8 mouse cellular contexts compared by ENCODE assay signal in genomic region chr2:127271042-127271515, GRCm38 (mm10). TPM values are rescaled to one million over a fixed set of nuclear protein-coding genes. Genes with fewer than 3 reads are reported as not detected.
DNase-seq lines count a peak whose midpoint lies in the region; ATAC-seq and TF ChIP-seq lines count a peak whose summit lies in the region.

No protein-coding gene starts in this region.

- no peaks in the 10 kb centered on the region for H3K27me3 ChIP-seq in forebrain, postnatal 0 days (ENCODE audit: insufficient read depth, low read length)
- no peaks in the 10 kb centered on the region for H3K27me3 ChIP-seq in midbrain, embryonic 12.5 days

- peak; percentile 48 to 72 for DNase-seq in left cerebral cortex, postnatal 14 days (ENCODE audit: low spot score in 2 of 2)
- no peak for DNase-seq in left cerebral cortex, adult 11 months (ENCODE audit: low spot score)
- DNase-seq in brain, embryonic 14.5 days (ENCODE audit: low read depth): peak; percentile 65
- peak; percentile 20 for DNase-seq in forebrain, postnatal 0 days
- peak; percentile 42 to 75 for DNase-seq in left cerebral cortex, postnatal 25 days (ENCODE audit: low spot score in 2 of 2)
- DNase-seq in frontal cortex, postnatal 14 days (ENCODE audit: low spot score in 2 of 2): no peak
- DNase-seq in thymus, postnatal 25 days: no peak

- peak overlapping the region; percentile 88 for H3K9ac ChIP-seq in forebrain, postnatal 0 days
- H3K9ac ChIP-seq in midbrain, embryonic 12.5 days (replicated peaks): peak overlapping the region; percentile 78

- intact Hi-C loops in left cerebral cortex, postnatal 14 days (cut with DNase I): no loop called here
- intact Hi-C loops in left cerebral cortex, postnatal 25 days (cut with DNase I): no loop called here

- peak overlapping the region; percentile 96 for H3K4me3 ChIP-seq in forebrain, postnatal 0 days (ENCODE audit: low read depth, low read length)
- peak overlapping the region; percentile 75 for H3K4me3 ChIP-seq in midbrain, embryonic 12.5 days

- 7% methylated on average over 8 of the region's 8 CpGs for WGBS in forebrain, postnatal 0 days
- 9% methylated on average over 8 of the region's 8 CpGs for WGBS in midbrain, embryonic 12.5 days

- TF ChIP-seq CTCF in brain, embryonic 14.5 days (IDR thresholded peaks at IDR 0.05; ENCODE audit: borderline replicate concordance, extremely low read depth, insufficient read depth, insufficient read length): no peak
- no peak for TF ChIP-seq CTCF in forebrain, postnatal 0 days (IDR thresholded peaks at IDR 0.05; ENCODE audit: low read depth)

- peak overlapping the region; percentile 97 for H3K27ac ChIP-seq in forebrain, postnatal 0 days (ENCODE audit: low read depth, low read length)
- H3K27ac ChIP-seq in midbrain, embryonic 12.5 days (replicated peaks): peak overlapping the region; percentile 93

- H3K36me3 ChIP-seq in forebrain, postnatal 0 days (ENCODE audit: insufficient read depth): no peaks in the 10 kb centered on the region
- 0 out of 2 replicates have a peak, but pooled peaks cover 3% of the 10 kb centered on the region for H3K36me3 ChIP-seq in midbrain, embryonic 12.5 days

- 0 out of 2 replicates have a peak, but pooled peaks cover 3% of the 10 kb centered on the region for H3K4me1 ChIP-seq in forebrain, postnatal 0 days (ENCODE audit: insufficient read depth)
- H3K4me1 ChIP-seq in midbrain, embryonic 12.5 days: peaks cover 23% of the 10 kb centered on the region

- ATAC-seq in forebrain, postnatal 0 days: no peak
- ATAC-seq in midbrain, embryonic 12.5 days (ENCODE audit: low FRiP score, low read depth): no peak

- TF ChIP-seq POLR2A in brain, embryonic 14.5 days (IDR thresholded peaks at IDR 0.05; ENCODE audit: borderline replicate concordance, extremely low read depth, insufficient read depth, insufficient read length, poor library complexity, severe bottlenecking): no peak

- H3K4me2 ChIP-seq in forebrain, postnatal 0 days (ENCODE audit: low read depth): peak overlapping the region; percentile 73
- H3K4me2 ChIP-seq in midbrain, embryonic 12.5 days (replicated peaks): peak overlapping the region; percentile 82

- H3K9me3 ChIP-seq in forebrain, postnatal 0 days (ENCODE audit: low read length): no peaks in the 10 kb centered on the region
- no peaks in the 10 kb centered on the region for H3K9me3 ChIP-seq in midbrain, embryonic 12.5 days

RNA-seq across cellular contexts. Expression of gene Stard7, which starts 1.1 kb away (rescaled TPM):
- total RNA-seq in left cerebral cortex, postnatal 14 days (2021): 100 to 1,000 TPM; 156 to 174 TPM
- polyA plus RNA-seq in brain, embryonic 14.5 days (2012; rRNA removed): 89.3 and 91.9 TPM in 2 replicates
- total RNA-seq in forebrain, postnatal 0 days (2014; rRNA removed): 178 and 203 TPM in 2 replicates
- 89.3 and 110 TPM in 2 replicates for polyA plus RNA-seq in forebrain, postnatal 0 days (2015; fragmentation: Nextera tagmentation; extraction: Ambion mirVana)
- total RNA-seq in left cerebral cortex, postnatal 25 days (2021): 100 to 1,000 TPM; 108 to 119 TPM
- polyA plus RNA-seq in midbrain, embryonic 12.5 days (2016; fragmentation: Nextera tagmentation; extraction: Ambion mirVana): 89.2 and 100.0 TPM in 2 replicates

RNA-seq across cellular contexts. Expression of gene Tmem127, which starts 23.4 kb away (rescaled TPM):
- 100 to 1,000 TPM in 1 of 2 experiments, 10 to 100 TPM in 1; 99.7 to 105 TPM for total RNA-seq in left cerebral cortex, postnatal 14 days (2021)
- polyA plus RNA-seq in brain, embryonic 14.5 days (2012; rRNA removed): 57.2 and 73.6 TPM in 2 replicates
- total RNA-seq in forebrain, postnatal 0 days (2014; rRNA removed): 85.2 and 94.4 TPM in 2 replicates
- polyA plus RNA-seq in forebrain, postnatal 0 days (2015; fragmentation: Nextera tagmentation; extraction: Ambion mirVana): 61.6 and 74.6 TPM in 2 replicates
- 10 to 100 TPM; 83.9 to 85.8 TPM for total RNA-seq in left cerebral cortex, postnatal 25 days (2021)
- 36.4 and 39.3 TPM in 2 replicates for polyA plus RNA-seq in midbrain, embryonic 12.5 days (2016; fragmentation: Nextera tagmentation; extraction: Ambion mirVana)

RNA-seq across cellular contexts. Expression of gene Ciao1, which starts 23.5 kb away (rescaled TPM):
- total RNA-seq in left cerebral cortex, postnatal 14 days (2021): 10 to 100 TPM; 74.7 to 75.6 TPM
- 58.0 and 69.0 TPM in 2 replicates for polyA plus RNA-seq in brain, embryonic 14.5 days (2012; rRNA removed)
- total RNA-seq in forebrain, postnatal 0 days (2014; rRNA removed): 32.8 and 50.3 TPM in 2 replicates
- polyA plus RNA-seq in forebrain, postnatal 0 days (2015; fragmentation: Nextera tagmentation; extraction: Ambion mirVana): 27.8 and 33.1 TPM in 2 replicates
- 10 to 100 TPM; 78.5 to 90.5 TPM for total RNA-seq in left cerebral cortex, postnatal 25 days (2021)
- polyA plus RNA-seq in midbrain, embryonic 12.5 days (2016; fragmentation: Nextera tagmentation; extraction: Ambion mirVana): 53.7 and 59.2 TPM in 2 replicates

Comparison
In these comparisons a context has a peak if more than half of its experiments do, and no peak if none do; other contexts are left out.
1. DNase-seq: peak in left cerebral cortex, postnatal 14 days (2 of 2), brain, embryonic 14.5 days (single experiment), forebrain, postnatal 0 days (single experiment) and left cerebral cortex, postnatal 25 days (2 of 2); none in left cerebral cortex, adult 11 months (single experiment), frontal cortex, postnatal 14 days (0 of 2) and thymus, postnatal 25 days (single experiment).